Mouse (Mus musculus): ENCODE measurements at regions not wholly inside any gene's neighbourhood (a gene's known extent, or its start where the extent isn't known, plus 50 kb on each side); places are given as distances from the start of the nearest gene placed in this dataset.

GRCm38 (mm10) chr8:42039245-42039644 is 622.4 kb upstream of the Frg1 start:
- no peak overlapping the region for H3K27ac ChIP-seq
- no peaks in the 10 kb centered on the region for H3K4me1 ChIP-seq
- no peaks in the 10 kb centered on the region for H3K9me3 ChIP-seq
- no peaks in the 10 kb centered on the region for H3K36me3 ChIP-seq
- no peaks in the 10 kb centered on the region for H3K27me3 ChIP-seq (ENCODE audit: insufficient read depth, poor library complexity, severe bottlenecking)
- WGBS = 88% methylated on average over 2 of the region's 2 CpGs
- H3K4me3 ChIP-seq = no peak overlapping the region
- DNase-seq (ENCODE audit: low spot score) = no peak

- no peaks in the 10 kb centered on the region for H3K9me3 ChIP-seq
- no peak overlapping the region for H3K4me3 ChIP-seq
- no peak for DNase-seq (ENCODE audit: low spot score)
- no peaks in the 10 kb centered on the region for H3K36me3 ChIP-seq
- H3K4me1 ChIP-seq = no peaks in the 10 kb centered on the region
- 82% methylated on average over 1 of the region's 1 CpGs for WGBS
- H3K27me3 ChIP-seq (ENCODE audit: insufficient read depth, poor library complexity, severe bottlenecking) = no peaks in the 10 kb centered on the region
- no peak overlapping the region for H3K27ac ChIP-seq
Measured at GRCm38 (mm10) chr8:42026934-42027333, 610.1 kb upstream of the Frg1 start.

- Histone ChIP-seq H3K27ac (no peak overlapping the region), H3K9me3 (no peaks in the 10 kb centered on the region), H3K27me3 (ENCODE audit: insufficient read depth, poor library complexity, severe bottlenecking) (no peaks in the 10 kb centered on the region), H3K36me3 (no peaks in the 10 kb centered on the region), H3K4me3 (no peak overlapping the region), H3K4me1 (no peaks in the 10 kb centered on the region)
- no peak for DNase-seq (ENCODE audit: low spot score)
- 76% methylated on average over 3 of the region's 3 CpGs for WGBS
Measured at GRCm38 (mm10) chr8:42017786-42018185, 600.9 kb upstream of the Frg1 start.

DNA sequence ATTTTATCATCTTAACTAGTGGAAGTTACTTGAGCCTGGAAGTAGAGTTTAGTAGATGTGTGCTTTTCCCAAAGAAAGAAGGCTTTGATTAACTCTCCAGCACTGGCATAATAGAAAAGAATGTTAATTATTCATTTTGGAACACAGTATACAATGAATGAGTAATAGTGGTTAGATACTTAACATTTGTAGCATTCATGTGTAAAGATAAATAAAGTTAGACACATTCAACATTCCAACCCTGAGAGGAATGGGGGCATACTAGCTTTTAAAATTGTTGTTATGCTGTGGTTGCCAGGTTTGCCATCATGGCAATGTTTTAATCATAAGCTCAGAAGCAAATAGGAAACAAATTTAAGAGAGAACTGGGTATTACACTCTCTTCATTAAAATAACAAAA is 586.3 kb upstream of the Frg1 start:
- Histone ChIP-seq H3K4me3 (no peak overlapping the region), H3K9me3 (no peaks in the 10 kb centered on the region), H3K27me3 (ENCODE audit: insufficient read depth, poor library complexity, severe bottlenecking) (no peaks in the 10 kb centered on the region), H3K27ac (no peak overlapping the region), H3K36me3 (no peaks in the 10 kb centered on the region), H3K4me1 (no peaks in the 10 kb centered on the region)
- DNase-seq (ENCODE audit: low spot score) = no peak

- WGBS = 74% methylated on average over 8 of the region's 8 CpGs
- Histone ChIP-seq H3K27me3 (ENCODE audit: insufficient read depth, poor library complexity, severe bottlenecking) (no peaks in the 10 kb centered on the region), H3K4me1 (no peaks in the 10 kb centered on the region), H3K9me3 (no peaks in the 10 kb centered on the region), H3K36me3 (no peaks in the 10 kb centered on the region), H3K27ac (no peak overlapping the region), H3K4me3 (no peak overlapping the region)
- no peak for DNase-seq (ENCODE audit: low spot score)
Measured at GRCm38 (mm10) chr8:41989040-41989501, 572.2 kb upstream of the Frg1 start.

- DNase-seq (ENCODE audit: low spot score) = no peak
- Histone ChIP-seq H3K27me3 (ENCODE audit: insufficient read depth, poor library complexity, severe bottlenecking) (no peaks in the 10 kb centered on the region), H3K36me3 (no peaks in the 10 kb centered on the region), H3K9me3 (no peaks in the 10 kb centered on the region), H3K4me3 (no peak overlapping the region), H3K27ac (no peak overlapping the region), H3K4me1 (no peaks in the 10 kb centered on the region)
- 76% methylated on average over 5 of the region's 5 CpGs for WGBS
Measured at GRCm38 (mm10) chr8:41988216-41988615, 571.3 kb upstream of the Frg1 start.

- H3K4me3 ChIP-seq = no peak overlapping the region
- H3K27me3 ChIP-seq (ENCODE audit: insufficient read depth, poor library complexity, severe bottlenecking) = no peaks in the 10 kb centered on the region
- no peak for DNase-seq (ENCODE audit: low spot score)
- no peaks in the 10 kb centered on the region for H3K36me3 ChIP-seq
- no peaks in the 10 kb centered on the region for H3K9me3 ChIP-seq
- no peak overlapping the region for H3K27ac ChIP-seq
- H3K4me1 ChIP-seq = no peaks in the 10 kb centered on the region
Measured at GRCm38 (mm10) chr8:41987417-41987816, 570.5 kb upstream of the Frg1 start.

GRCm38 (mm10) chr8:41972416-41972815 is 555.5 kb upstream of the Frg1 start:
- no peaks in the 10 kb centered on the region for H3K36me3 ChIP-seq
- 84% methylated on average over 2 of the region's 2 CpGs for WGBS
- H3K4me1 ChIP-seq = no peaks in the 10 kb centered on the region
- H3K27me3 ChIP-seq (ENCODE audit: insufficient read depth, poor library complexity, severe bottlenecking) = no peaks in the 10 kb centered on the region
- no peak overlapping the region for H3K4me3 ChIP-seq
- DNase-seq (ENCODE audit: low spot score) = no peak
- no peaks in the 10 kb centered on the region for H3K9me3 ChIP-seq
- no peak overlapping the region for H3K27ac ChIP-seq

DNA sequence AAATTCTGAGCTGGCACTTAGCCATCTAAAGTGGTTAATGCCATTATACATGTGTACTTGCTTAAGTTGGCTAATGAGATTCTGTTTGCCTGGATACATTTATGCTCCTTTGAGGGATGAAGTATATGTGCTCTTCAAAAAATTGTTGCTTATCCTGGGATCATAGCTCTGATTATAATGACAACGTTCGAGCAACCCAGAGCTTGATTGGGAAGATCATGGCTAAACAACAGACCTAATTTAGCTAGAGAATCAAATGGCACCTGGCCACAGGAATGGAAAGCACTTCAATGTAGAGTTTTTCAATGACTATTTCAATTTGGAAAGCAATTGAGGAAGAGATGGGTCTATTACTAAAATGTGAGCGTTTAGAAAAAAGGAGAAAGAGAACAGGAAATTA is 553.7 kb upstream of the Frg1 start:
- no peaks in the 10 kb centered on the region for H3K4me1 ChIP-seq
- no peaks in the 10 kb centered on the region for H3K9me3 ChIP-seq
- no peak overlapping the region for H3K4me3 ChIP-seq
- no peaks in the 10 kb centered on the region for H3K36me3 ChIP-seq
- 83% methylated on average over 3 of the region's 3 CpGs for WGBS
- no peaks in the 10 kb centered on the region for H3K27me3 ChIP-seq (ENCODE audit: insufficient read depth, poor library complexity, severe bottlenecking)
- no peak overlapping the region for H3K27ac ChIP-seq
- DNase-seq (ENCODE audit: low spot score) = no peak

DNA sequence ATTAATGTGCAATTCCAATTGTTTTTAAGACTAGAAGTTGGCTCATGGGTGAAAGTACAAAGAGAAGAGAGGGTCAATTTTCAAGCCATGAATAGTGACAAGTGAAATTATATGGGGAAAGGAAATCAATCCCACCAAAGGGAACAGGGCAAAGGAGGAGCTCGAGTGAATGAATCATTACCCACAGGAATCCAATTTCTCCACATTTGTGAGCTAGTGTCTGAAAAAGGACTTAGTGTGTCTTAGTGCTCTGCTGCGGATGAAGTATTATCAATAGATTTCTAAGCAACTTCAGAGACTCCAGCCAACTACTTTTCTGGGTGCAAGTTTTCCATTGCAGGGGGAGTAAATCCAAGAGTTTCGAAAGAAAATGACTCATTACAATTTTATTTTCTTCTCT is 552.5 kb upstream of the Frg1 start:
- WGBS = 81% methylated on average over 3 of the region's 3 CpGs
- H3K36me3 ChIP-seq = no peaks in the 10 kb centered on the region
- H3K27ac ChIP-seq = no peak overlapping the region
- DNase-seq (ENCODE audit: low spot score) = no peak
- H3K4me1 ChIP-seq = no peaks in the 10 kb centered on the region
- H3K27me3 ChIP-seq (ENCODE audit: insufficient read depth, poor library complexity, severe bottlenecking) = no peaks in the 10 kb centered on the region
- no peak overlapping the region for H3K4me3 ChIP-seq
- H3K9me3 ChIP-seq = no peaks in the 10 kb centered on the region

- no peaks in the 10 kb centered on the region for H3K27me3 ChIP-seq (ENCODE audit: insufficient read depth, poor library complexity, severe bottlenecking)
- H3K36me3 ChIP-seq = no peaks in the 10 kb centered on the region
- H3K4me1 ChIP-seq = no peaks in the 10 kb centered on the region
- no peak overlapping the region for H3K4me3 ChIP-seq
- DNase-seq (ENCODE audit: low spot score) = no peak
- H3K27ac ChIP-seq = no peak overlapping the region
- no peaks in the 10 kb centered on the region for H3K9me3 ChIP-seq
Measured at GRCm38 (mm10) chr8:41964088-41964487, 547.2 kb upstream of the Frg1 start.

DNA sequence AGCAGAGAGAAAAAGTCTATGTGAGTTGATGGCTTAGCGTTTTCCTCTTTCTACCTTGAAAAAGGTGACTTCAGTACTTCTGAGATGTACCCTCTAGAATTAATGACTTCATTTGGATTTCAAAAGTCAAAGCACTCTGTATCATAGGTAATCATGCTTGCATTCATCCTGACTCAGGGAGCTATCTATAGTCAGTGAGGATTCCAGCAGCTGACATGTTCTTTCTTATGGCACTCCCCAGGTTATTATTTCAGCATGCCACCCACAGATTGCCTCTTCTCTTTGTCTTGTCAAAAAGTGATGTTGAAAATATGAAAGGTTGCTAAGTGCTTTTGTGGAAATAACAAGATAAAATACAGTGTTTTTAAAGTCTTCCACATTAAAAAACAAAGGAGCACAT is 540.0 kb upstream of the Frg1 start:
- H3K4me3 ChIP-seq = no peak overlapping the region
- no peaks in the 10 kb centered on the region for H3K27me3 ChIP-seq (ENCODE audit: insufficient read depth, poor library complexity, severe bottlenecking)
- no peak for DNase-seq (ENCODE audit: low spot score)
- H3K4me1 ChIP-seq = no peaks in the 10 kb centered on the region
- H3K27ac ChIP-seq = no peak overlapping the region
- H3K9me3 ChIP-seq = no peaks in the 10 kb centered on the region
- 76% methylated on average over 1 of the region's 1 CpGs for WGBS
- no peaks in the 10 kb centered on the region for H3K36me3 ChIP-seq

- Histone ChIP-seq H3K9me3 (no peaks in the 10 kb centered on the region), H3K27me3 (ENCODE audit: insufficient read depth, poor library complexity, severe bottlenecking) (no peaks in the 10 kb centered on the region), H3K27ac (no peak overlapping the region), H3K4me1 (no peaks in the 10 kb centered on the region), H3K36me3 (no peaks in the 10 kb centered on the region), H3K4me3 (no peak overlapping the region)
- WGBS = 80% methylated on average over 1 of the region's 1 CpGs
- no peak for DNase-seq (ENCODE audit: low spot score)
Measured at GRCm38 (mm10) chr8:41950736-41951135, 533.9 kb upstream of the Frg1 start.

DNA sequence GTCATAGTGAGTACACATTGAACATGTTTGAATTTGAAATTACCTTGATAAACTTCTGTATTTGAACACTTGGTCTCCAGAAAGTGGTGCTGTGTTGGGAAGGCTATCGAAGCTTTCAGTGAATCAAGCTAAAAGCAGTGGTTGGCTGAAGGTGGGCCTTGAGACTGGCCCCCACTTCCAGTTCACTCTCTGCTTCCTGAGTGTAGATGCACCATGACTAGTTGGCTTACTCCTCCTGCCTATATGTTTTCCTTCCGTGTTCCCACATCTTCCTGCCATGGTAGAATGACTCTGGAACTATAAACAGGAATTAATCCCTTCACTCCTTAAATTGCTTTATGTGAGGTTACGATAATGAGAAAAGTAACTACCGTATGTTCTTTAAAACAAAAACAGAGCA is 522.4 kb upstream of the Frg1 start:
- no peaks in the 10 kb centered on the region for H3K9me3 ChIP-seq
- H3K4me1 ChIP-seq = no peaks in the 10 kb centered on the region
- H3K27ac ChIP-seq = no peak overlapping the region
- H3K27me3 ChIP-seq (ENCODE audit: insufficient read depth, poor library complexity, severe bottlenecking) = no peaks in the 10 kb centered on the region
- DNase-seq (ENCODE audit: low spot score) = no peak
- 81% methylated on average over 4 of the region's 4 CpGs for WGBS
- no peak overlapping the region for H3K4me3 ChIP-seq
- H3K36me3 ChIP-seq = no peaks in the 10 kb centered on the region
